16 mouse cellular contexts compared by ENCODE assay signal in the genomic region with DNA sequence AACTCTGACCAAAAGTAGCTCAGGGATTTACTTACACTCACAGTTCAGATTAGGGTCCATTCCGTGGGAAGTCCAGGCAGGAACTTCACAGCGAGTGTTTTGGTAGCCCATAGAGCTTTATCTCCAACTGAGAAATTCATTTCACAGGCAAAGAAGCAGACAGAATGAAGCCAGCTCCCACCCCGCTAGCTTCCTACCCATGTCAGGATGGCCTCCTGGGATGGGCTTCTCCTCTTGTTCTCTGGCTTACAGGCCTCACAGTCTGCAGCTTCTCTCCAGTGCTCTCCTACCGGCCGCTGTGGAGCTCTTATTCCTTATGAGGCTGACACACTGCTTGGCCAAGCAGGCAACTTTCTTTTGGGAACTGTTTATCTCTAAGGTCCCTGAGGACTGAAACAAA.
DNase-seq lines count a peak whose midpoint lies in the region; ATAC-seq lines count a peak whose summit lies in the region.
"Had no signal": no experiment of that assay in that cellular context is flagged by ENCODE, and none has a peak within 500 bp of the region (broad histone marks: within the 10 kb centered on the region; RNA-seq: fewer than 3 reads in every experiment).

No protein-coding gene starts in this region.

- no peak for ATAC-seq in midbrain, embryonic 12.5 days (ENCODE audit: low FRiP score, low read depth)
- ATAC-seq in midbrain, embryonic 15.5 days (replicated peaks): no peak
- ATAC-seq in heart, embryonic 12.5 days (ENCODE audit: insufficient number of reproducible peaks, low FRiP score): no peak
- ATAC-seq: activated CD4-positive, CD25-positive, alpha-beta regulatory T cell, adult 4 months; forebrain, embryonic 16.5 days had no signal

- no peak overlapping the region for H3K9ac ChIP-seq in midbrain, embryonic 12.5 days (replicated peaks)
- no peak overlapping the region for H3K9ac ChIP-seq in midbrain, embryonic 15.5 days
- H3K9ac ChIP-seq in heart, embryonic 12.5 days: no peak overlapping the region
- H3K9ac ChIP-seq: limb, embryonic 15.5 days had no signal

- no peaks in the 10 kb centered on the region for H3K9me3 ChIP-seq in midbrain, embryonic 12.5 days
- H3K9me3 ChIP-seq in midbrain, embryonic 15.5 days: no peaks in the 10 kb centered on the region
- H3K9me3 ChIP-seq in heart, embryonic 12.5 days (replicated peaks): no peaks in the 10 kb centered on the region
- H3K9me3 ChIP-seq: limb, embryonic 15.5 days had no signal

- peaks cover 17% of the 10 kb centered on the region for H3K4me1 ChIP-seq in midbrain, embryonic 12.5 days
- peaks cover 16% of the 10 kb centered on the region for H3K4me1 ChIP-seq in midbrain, embryonic 15.5 days
- peaks cover 50% of the 10 kb centered on the region for H3K4me1 ChIP-seq in heart, embryonic 12.5 days (replicated peaks)
- H3K4me1 ChIP-seq: limb, embryonic 15.5 days had no signal

- no peak overlapping the region for H3K4me3 ChIP-seq in midbrain, embryonic 12.5 days
- H3K4me3 ChIP-seq in midbrain, embryonic 15.5 days: no peak overlapping the region
- no peak overlapping the region for H3K4me3 ChIP-seq in heart, embryonic 12.5 days
- H3K4me3 ChIP-seq in macrophage (ENCODE audit: inconsistent target): no peak overlapping the region
- H3K4me3 ChIP-seq: limb, embryonic 15.5 days had no signal

- no peaks in the 10 kb centered on the region for H3K36me3 ChIP-seq in midbrain, embryonic 12.5 days
- no peaks in the 10 kb centered on the region for H3K36me3 ChIP-seq in midbrain, embryonic 15.5 days (replicated peaks)
- H3K36me3 ChIP-seq in heart, embryonic 12.5 days: no peaks in the 10 kb centered on the region
- no peaks in the 10 kb centered on the region for H3K36me3 ChIP-seq in macrophage (ENCODE audit: inconsistent target)
- H3K36me3 ChIP-seq: limb, embryonic 15.5 days had no signal

- no peak overlapping the region for H3K4me2 ChIP-seq in midbrain, embryonic 12.5 days (replicated peaks)
- H3K4me2 ChIP-seq in midbrain, embryonic 15.5 days: no peak overlapping the region
- H3K4me2 ChIP-seq in heart, embryonic 12.5 days: no peak overlapping the region
- H3K4me2 ChIP-seq: limb, embryonic 15.5 days had no signal

- no peaks in the 10 kb centered on the region for H3K79me2 ChIP-seq in macrophage (ENCODE audit: inconsistent target)

- intact Hi-C loops in heart, postnatal 25 days (cut with DNase I): no loop called here
- intact Hi-C loops in gastrocnemius, postnatal 36 days (cut with DNase I): no loop called here

- peak; percentile 97 for DNase-seq in heart, adult 11 months
- no peak for DNase-seq in heart, postnatal 25 days (ENCODE audit: low spot score)
- no peak for DNase-seq in kidney, postnatal 4 days
- no peak for DNase-seq in gastrocnemius, postnatal 36 days
- DNase-seq: cerebellum, adult 2 months; lung, adult 2 months; lung, postnatal 4 days; right cerebral cortex, postnatal 4 days; thymus, adult 18-20 months had no signal

- no peaks in the 10 kb centered on the region for H3K27me3 ChIP-seq in midbrain, embryonic 12.5 days
- no peaks in the 10 kb centered on the region for H3K27me3 ChIP-seq in midbrain, embryonic 15.5 days (replicated peaks)
- no peaks in the 10 kb centered on the region for H3K27me3 ChIP-seq in heart, embryonic 12.5 days (replicated peaks)
- H3K27me3 ChIP-seq: limb, embryonic 15.5 days had no signal

- 0 out of 2 replicates have a peak overlapping the region, but pooled peaks have one; percentile 30 for H3K27ac ChIP-seq in midbrain, embryonic 12.5 days (replicated peaks)
- H3K27ac ChIP-seq in midbrain, embryonic 15.5 days: no peak overlapping the region
- peak overlapping the region; percentile 45 for H3K27ac ChIP-seq in heart, embryonic 12.5 days (ENCODE audit: poor library complexity, severe bottlenecking)
- peak overlapping the region; percentile 93 for H3K27ac ChIP-seq in macrophage
- H3K27ac ChIP-seq: limb, embryonic 15.5 days had no signal

- 75% methylated on average over 5 of the region's 5 CpGs for WGBS in midbrain, embryonic 12.5 days
- 63% methylated on average over 5 of the region's 5 CpGs for WGBS in midbrain, embryonic 15.5 days
- WGBS in heart, embryonic 12.5 days: 47% methylated on average over 5 of the region's 5 CpGs
- WGBS in macrophage (ENCODE audit: missing documents): 94% methylated on average over 5 of the region's 5 CpGs
